9 mouse cellular contexts compared by ENCODE assay signal in the genomic region with DNA sequence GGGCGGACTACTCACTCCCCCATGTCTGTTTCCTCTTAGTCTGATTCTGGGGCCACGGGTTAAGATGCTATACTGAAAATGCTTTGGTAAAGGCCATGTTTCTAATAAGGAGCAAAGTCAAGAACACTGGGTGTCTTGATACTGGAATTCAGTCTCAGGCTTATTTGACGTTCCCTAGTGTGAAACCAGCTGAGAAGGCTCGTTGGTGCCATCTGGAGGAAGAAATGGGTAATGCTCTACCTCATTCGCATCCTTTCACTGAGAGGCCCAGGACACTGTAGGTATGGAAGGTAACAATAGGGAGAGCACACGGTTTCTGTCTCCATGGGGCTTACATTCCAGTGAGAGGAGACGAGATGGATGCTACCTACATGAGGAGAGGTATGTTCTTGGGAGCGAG. TPM values are rescaled to one million over a fixed set of nuclear protein-coding genes. Genes with fewer than 3 reads are reported as not detected.
DNase-seq lines count a peak whose midpoint lies in the region; ATAC-seq and TF ChIP-seq lines count a peak whose summit lies in the region.
"Had no signal": no experiment of that assay in that cellular context is flagged by ENCODE, and none has a peak within 500 bp of the region (broad histone marks: within the 10 kb centered on the region; RNA-seq: fewer than 3 reads in every experiment).

No protein-coding gene starts in this region.

- no peak overlapping the region for H3K4me3 ChIP-seq in hindbrain, embryonic 10.5 days
- no peak overlapping the region for H3K4me3 ChIP-seq in hindbrain, embryonic 13.5 days
- H3K4me3 ChIP-seq in layer of hippocampus, adult 2 months = no peak overlapping the region
- H3K4me3 ChIP-seq: lung, embryonic 15.5 days had no signal

- H3K9ac ChIP-seq in hindbrain, embryonic 13.5 days = no peak overlapping the region
- H3K9ac ChIP-seq: lung, embryonic 15.5 days had no signal

- H3K9me3 ChIP-seq in hindbrain, embryonic 10.5 days = no peaks in the 10 kb centered on the region
- H3K9me3 ChIP-seq in hindbrain, embryonic 13.5 days = no peaks in the 10 kb centered on the region
- H3K9me3 ChIP-seq: lung, embryonic 15.5 days had no signal

- peak; percentile 91 for TF ChIP-seq CTCF in layer of hippocampus, adult 2 months (conservative IDR thresholded peaks at IDR 0.05)

- H3K27me3 ChIP-seq in hindbrain, embryonic 10.5 days (ENCODE audit: insufficient read depth, poor library complexity, severe bottlenecking) = no peaks in the 10 kb centered on the region
- peaks cover 3% of the 10 kb centered on the region; the same call in 1 of the 2 replicates for H3K27me3 ChIP-seq in hindbrain, embryonic 13.5 days
- H3K27me3 ChIP-seq: lung, embryonic 15.5 days had no signal

- WGBS in hindbrain, embryonic 10.5 days = 28% methylated on average over 8 of the region's 8 CpGs
- WGBS in hindbrain, embryonic 13.5 days = 30% methylated on average over 8 of the region's 8 CpGs

- no peak for ATAC-seq in hindbrain, embryonic 13.5 days (ENCODE audit: low FRiP score)

- peaks cover 3% of the 10 kb centered on the region; the same call in 1 of the 2 replicates for H3K4me1 ChIP-seq in hindbrain, embryonic 10.5 days (replicated peaks)
- no peaks in the 10 kb centered on the region for H3K4me1 ChIP-seq in hindbrain, embryonic 13.5 days (replicated peaks)

- peaks cover 36% of the 10 kb centered on the region for H3K36me3 ChIP-seq in hindbrain, embryonic 10.5 days
- H3K36me3 ChIP-seq in hindbrain, embryonic 13.5 days = peaks cover 33% of the 10 kb centered on the region

- intact Hi-C loops in heart, postnatal 14 days (cut with DNase I) = loop anchor here (1.0 kb wide), 1 partner anchor 115 kb away; no protein-coding TSS in a partner anchor

- peak; percentile 64 for DNase-seq in hindbrain, embryonic 10.5 days (ENCODE audit: low spot score)
- peak; percentile 55 for DNase-seq in adrenal gland, adult 2 months
- peak; percentile 77 for DNase-seq in embryo, embryonic 11 days
- peak; percentile 66 to 81 for DNase-seq in heart, postnatal 14 days
- peak; percentile 55 to 76 for DNase-seq in layer of hippocampus, adult 2 months (ENCODE audit: low spot score in 2 of 2)
- peak; percentile 90 for DNase-seq in lung, postnatal 36 days
- DNase-seq in right cerebral cortex, postnatal 4 days = peak; percentile 73

- no peak overlapping the region for H3K27ac ChIP-seq in hindbrain, embryonic 10.5 days
- H3K27ac ChIP-seq in hindbrain, embryonic 13.5 days = no peak overlapping the region
- H3K27ac ChIP-seq in layer of hippocampus, adult 2 months = no peak overlapping the region
- H3K27ac ChIP-seq: lung, embryonic 15.5 days had no signal

- H3K4me2 ChIP-seq in hindbrain, embryonic 13.5 days = no peak overlapping the region
- H3K4me2 ChIP-seq: lung, embryonic 15.5 days had no signal

RNA-seq across cellular contexts. Expression of a gene that starts 19.3 kb away (rescaled TPM):
- 2.5 and 5.1 TPM in 2 replicates for polyA plus RNA-seq in hindbrain, embryonic 10.5 days (2016; fragmentation: Nextera tagmentation; extraction: Ambion mirVana)
- not detected in 2 replicates for polyA plus RNA-seq in hindbrain, embryonic 13.5 days (2015; fragmentation: Nextera tagmentation; extraction: Ambion mirVana)
- total RNA-seq in adrenal gland, adult 2 months (2021) = not detected
- not detected in 2 replicates for polyA plus RNA-seq in adrenal gland, adult 2 months (2012; rRNA removed)
- not detected for total RNA-seq in heart, postnatal 14 days (2021)
- total RNA-seq in layer of hippocampus, adult 2 months (2021) = not detected

RNA-seq across cellular contexts. Expression of a gene that starts 28.0 kb away (rescaled TPM):
- 9.2 and 9.9 TPM in 2 replicates for polyA plus RNA-seq in hindbrain, embryonic 10.5 days (2016; fragmentation: Nextera tagmentation; extraction: Ambion mirVana)
- 25.1 and 25.3 TPM in 2 replicates for polyA plus RNA-seq in hindbrain, embryonic 13.5 days (2015; fragmentation: Nextera tagmentation; extraction: Ambion mirVana)
- 10 to 100 TPM; 33.4 to 39.6 TPM for total RNA-seq in adrenal gland, adult 2 months (2021)
- 69.1 and 74.7 TPM in 2 replicates for polyA plus RNA-seq in adrenal gland, adult 2 months (2012; rRNA removed)
- 10 to 100 TPM; 19.5 to 19.6 TPM for total RNA-seq in heart, postnatal 14 days (2021)
- 10 to 100 TPM; 41.0 to 42.4 TPM for total RNA-seq in layer of hippocampus, adult 2 months (2021)

RNA-seq across cellular contexts. Expression of a gene that starts 35.8 kb away (rescaled TPM):
- 2.6 and 4.7 TPM in 2 replicates for polyA plus RNA-seq in hindbrain, embryonic 10.5 days (2016; fragmentation: Nextera tagmentation; extraction: Ambion mirVana)
- polyA plus RNA-seq in hindbrain, embryonic 13.5 days (2015; fragmentation: Nextera tagmentation; extraction: Ambion mirVana) = 36.3 and 39.7 TPM in 2 replicates
- 1 to 10 TPM in 1 of 2 experiments, under 1 TPM in 1; 0.66 to 1.1 TPM for total RNA-seq in adrenal gland, adult 2 months (2021)
- 1.4 and 2.6 TPM in 2 replicates for polyA plus RNA-seq in adrenal gland, adult 2 months (2012; rRNA removed)
- under 1 TPM in 1 of 2 experiments, not detected in 1; 0.41 TPM for total RNA-seq in heart, postnatal 14 days (2021)
- 1,000 to 10,000 TPM; 2,418 to 2,601 TPM for total RNA-seq in layer of hippocampus, adult 2 months (2021)

RNA-seq across cellular contexts. Expression of a gene that starts 50.7 kb away (rescaled TPM):
- polyA plus RNA-seq in hindbrain, embryonic 10.5 days (2016; fragmentation: Nextera tagmentation; extraction: Ambion mirVana) = 0.72 and 1.8 TPM in 2 replicates
- polyA plus RNA-seq in hindbrain, embryonic 13.5 days (2015; fragmentation: Nextera tagmentation; extraction: Ambion mirVana) = 5.4 and 6.5 TPM in 2 replicates
- 1 to 10 TPM; 3.1 to 7.4 TPM for total RNA-seq in adrenal gland, adult 2 months (2021)
- polyA plus RNA-seq in adrenal gland, adult 2 months (2012; rRNA removed) = 2.6 and 5.7 TPM in 2 replicates
- total RNA-seq in heart, postnatal 14 days (2021) = 100 to 1,000 TPM; 221 to 229 TPM
- 10 to 100 TPM; 77.5 to 78.6 TPM for total RNA-seq in layer of hippocampus, adult 2 months (2021)

Comparison
In these comparisons a context has a peak if more than half of its experiments do, and no peak if none do; other contexts are left out.
1. RNA of a gene that starts 35.8 kb away (total RNA-seq): 2,418 to 2,601 TPM in layer of hippocampus, adult 2 months; 0.66 to 1.1 TPM in adrenal gland, adult 2 months and 0.41 TPM in heart, postnatal 14 days; every median in the first group is over 1,000 times any median in the second.
2. Peak in every context shown above with its lines, with median percentiles within 50 percentile points of each other: DNase-seq.